Mouse (Mus musculus): Measurements from ENCODE around the gene Mboat7. TPM values are rescaled to one million over a fixed set of nuclear protein-coding genes. Genes with fewer than 3 reads are reported as not detected.
"Not testable (repeated sequence)": the region's sequence is repeated elsewhere in the genome, so short reads cannot be mapped to it uniquely, and the experiment has no call there.

Mboat7 gene
- polyA plus RNA-seq, 1 experiment from 2014 or later: 86.3 TPM

- no peak overlapping the region for H3K27ac ChIP-seq (ENCODE audit: low read length)
- WGBS: 28% methylated on average over 7 of the region's 7 CpGs
- H3K4me2 ChIP-seq (ENCODE audit: low read length): no peak overlapping the region
- no peaks in the 10 kb centered on the region for H3K27me3 ChIP-seq (replicated peaks; ENCODE audit: control insufficient read depth, insufficient read depth, low read length)
- no peaks in the 10 kb centered on the region for H3K9me3 ChIP-seq (ENCODE audit: control insufficient read depth, low read length)
- ATAC-seq: no peak
- no peak overlapping the region for H3K9ac ChIP-seq (replicated peaks; ENCODE audit: low read depth, low read length)
- H3K4me1 ChIP-seq (replicated peaks; ENCODE audit: control insufficient read depth, insufficient read depth, low read length): peaks cover 19% of the 10 kb centered on the region
- H3K4me3 ChIP-seq (replicated peaks; ENCODE audit: low read length): no peak overlapping the region
- peaks cover 6% of the 10 kb centered on the region; the same call in 1 of the 2 replicates for H3K36me3 ChIP-seq (ENCODE audit: control insufficient read depth, insufficient read depth)
Observed at GRCm38 (mm10) chr7:3707568-3708413, 14.5 kb upstream of the Mboat7 start.

DNA sequence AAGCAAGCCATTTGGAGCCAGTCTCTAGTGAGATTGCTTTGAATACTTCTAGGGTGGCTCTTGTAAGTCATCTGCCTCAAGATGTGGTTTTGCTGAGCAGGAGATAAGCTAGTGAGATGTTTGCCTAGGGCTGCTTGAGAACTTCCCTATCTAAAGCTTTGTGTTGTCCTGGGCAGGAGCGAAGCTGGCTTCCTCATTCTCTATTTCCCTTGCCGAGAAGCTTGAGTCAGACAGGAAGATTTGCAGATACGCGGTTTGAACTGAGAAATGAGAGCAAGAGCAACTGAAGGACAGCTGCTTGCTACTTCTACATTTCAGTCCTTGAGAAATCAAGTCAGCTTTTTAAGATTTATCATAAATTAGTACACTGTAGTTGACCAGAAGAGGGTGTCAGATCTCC, 13.7 kb upstream of the Mboat7 start:
- WGBS: 61% methylated on average over 4 of the region's 4 CpGs
- no peak for ATAC-seq

GRCm38 (mm10) chr7:3706343-3706934, 13.1 kb upstream of the Mboat7 start:
- no peak for ATAC-seq
- Histone ChIP-seq H3K36me3 (ENCODE audit: control insufficient read depth, insufficient read depth) (peaks cover 6% of the 10 kb centered on the region; the same call in 1 of the 2 replicates), H3K4me3 (replicated peaks; ENCODE audit: low read length) (peak overlapping the region; percentile 58), H3K27ac (ENCODE audit: low read length) (no peak overlapping the region), H3K4me1 (replicated peaks; ENCODE audit: control insufficient read depth, insufficient read depth, low read length) (peaks cover 19% of the 10 kb centered on the region), H3K9me3 (ENCODE audit: control insufficient read depth, low read length) (no peaks in the 10 kb centered on the region), H3K4me2 (ENCODE audit: low read length) (peak overlapping the region; percentile 60), H3K9ac (replicated peaks; ENCODE audit: low read depth, low read length) (no peak overlapping the region), H3K27me3 (replicated peaks; ENCODE audit: control insufficient read depth, insufficient read depth, low read length) (no peaks in the 10 kb centered on the region)
- WGBS: 43% methylated on average over 11 of the region's 11 CpGs

More for the DNA sequence above, 13.7 kb upstream of the Mboat7 start:
- Histone ChIP-seq H3K9me3 (ENCODE audit: control insufficient read depth, low read length) (no peaks in the 10 kb centered on the region), H3K27ac (ENCODE audit: low read length) (no peak overlapping the region), H3K27me3 (replicated peaks; ENCODE audit: control insufficient read depth, insufficient read depth, low read length) (no peaks in the 10 kb centered on the region), H3K36me3 (ENCODE audit: control insufficient read depth, insufficient read depth) (peaks cover 6% of the 10 kb centered on the region; the same call in 1 of the 2 replicates), H3K4me1 (replicated peaks; ENCODE audit: control insufficient read depth, insufficient read depth, low read length) (peaks cover 19% of the 10 kb centered on the region), H3K4me2 (ENCODE audit: low read length) (no peak overlapping the region; the same call in 1 of the 2 replicates), H3K4me3 (replicated peaks; ENCODE audit: low read length) (no peak overlapping the region), H3K9ac (replicated peaks; ENCODE audit: low read depth, low read length) (no peak overlapping the region)

DNA sequence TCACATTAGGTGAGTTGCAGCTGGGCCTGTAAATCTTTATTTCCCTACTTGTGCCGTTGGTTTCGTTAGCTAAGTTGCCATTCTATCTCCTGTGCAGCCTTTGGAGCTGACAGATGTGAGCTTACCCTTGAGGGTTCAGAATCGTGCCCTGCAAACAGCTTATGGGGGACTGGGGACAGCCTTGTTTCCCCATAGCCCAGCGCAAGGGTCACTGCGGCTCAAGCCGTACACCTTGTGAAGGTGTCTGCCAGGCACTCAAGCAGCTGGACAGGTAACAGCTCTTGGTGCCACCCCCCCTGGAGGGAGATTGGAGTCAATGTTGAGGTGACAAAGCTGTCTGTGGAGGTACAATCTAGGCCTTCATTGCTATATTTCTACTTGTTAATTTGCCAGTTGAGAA, 12.6 kb upstream of the Mboat7 start:
- Histone ChIP-seq H3K36me3 (ENCODE audit: control insufficient read depth, insufficient read depth) (peaks cover 6% of the 10 kb centered on the region), H3K9me3 (ENCODE audit: control insufficient read depth, low read length) (no peaks in the 10 kb centered on the region), H3K4me2 (ENCODE audit: low read length) (peak overlapping the region; percentile 60), H3K27me3 (replicated peaks; ENCODE audit: control insufficient read depth, insufficient read depth, low read length) (no peaks in the 10 kb centered on the region), H3K4me1 (replicated peaks; ENCODE audit: control insufficient read depth, insufficient read depth, low read length) (peaks cover 19% of the 10 kb centered on the region), H3K4me3 (replicated peaks; ENCODE audit: low read length) (peak overlapping the region; percentile 58), H3K9ac (replicated peaks; ENCODE audit: low read depth, low read length) (peak overlapping the region; percentile 14; the same call in 1 of the 2 replicates), H3K27ac (ENCODE audit: low read length) (no peak overlapping the region)
- 29% methylated on average over 6 of the region's 6 CpGs for WGBS
- no peak for ATAC-seq

DNA sequence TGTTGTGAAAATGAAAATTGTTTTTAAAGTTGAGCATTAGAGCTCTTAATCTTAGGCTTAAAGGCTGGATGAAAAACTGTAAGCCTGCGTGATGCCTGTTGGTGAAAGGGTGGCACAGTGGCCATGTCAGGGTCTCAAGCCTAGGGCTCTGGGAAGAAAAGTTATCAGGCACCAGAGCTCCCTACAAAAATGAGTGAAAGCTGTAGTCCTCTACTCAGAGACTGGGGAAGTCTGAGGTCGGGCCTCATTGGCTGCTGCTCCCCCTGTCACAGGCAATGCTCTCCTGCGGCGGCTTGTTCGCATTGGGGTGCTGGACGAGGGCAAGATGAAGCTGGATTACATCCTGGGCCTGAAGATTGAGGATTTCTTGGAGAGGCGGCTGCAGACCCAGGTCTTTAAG, 12.1 kb upstream of the Mboat7 start:
- WGBS: 9% methylated on average over 6 of the region's 7 CpGs
- Histone ChIP-seq H3K4me1 (replicated peaks; ENCODE audit: control insufficient read depth, insufficient read depth, low read length) (peaks cover 19% of the 10 kb centered on the region), H3K4me3 (replicated peaks; ENCODE audit: low read length) (peak overlapping the region; percentile 58), H3K4me2 (ENCODE audit: low read length) (peak overlapping the region; percentile 60), H3K9ac (replicated peaks; ENCODE audit: low read depth, low read length) (peak overlapping the region; percentile 73)
- not testable (repeated sequence) for H3K9me3 ChIP-seq (ENCODE audit: control insufficient read depth, low read length); H3K27me3 ChIP-seq (replicated peaks; ENCODE audit: control insufficient read depth, insufficient read depth, low read length); ATAC-seq; H3K36me3 ChIP-seq (ENCODE audit: control insufficient read depth, insufficient read depth); H3K27ac ChIP-seq (ENCODE audit: low read length)

GRCm38 (mm10) chr7:3704475-3704874, 11.2 kb upstream of the Mboat7 start:
- Histone ChIP-seq H3K4me1 (replicated peaks; ENCODE audit: control insufficient read depth, insufficient read depth, low read length) (peaks cover 19% of the 10 kb centered on the region), H3K27ac (ENCODE audit: low read length) (peak overlapping the region; percentile 96), H3K9ac (replicated peaks; ENCODE audit: low read depth, low read length) (peak overlapping the region; percentile 73), H3K36me3 (ENCODE audit: control insufficient read depth, insufficient read depth) (peaks cover 9% of the 10 kb centered on the region), H3K4me3 (replicated peaks; ENCODE audit: low read length) (peak overlapping the region; percentile 58), H3K9me3 (ENCODE audit: control insufficient read depth, low read length) (no peaks in the 10 kb centered on the region), H3K27me3 (replicated peaks; ENCODE audit: control insufficient read depth, insufficient read depth, low read length) (no peaks in the 10 kb centered on the region), H3K4me2 (ENCODE audit: low read length) (peak overlapping the region; percentile 60)
- WGBS: under 1% methylated on average over 20 of the region's 20 CpGs
- ATAC-seq: peak; percentile 47

DNA sequence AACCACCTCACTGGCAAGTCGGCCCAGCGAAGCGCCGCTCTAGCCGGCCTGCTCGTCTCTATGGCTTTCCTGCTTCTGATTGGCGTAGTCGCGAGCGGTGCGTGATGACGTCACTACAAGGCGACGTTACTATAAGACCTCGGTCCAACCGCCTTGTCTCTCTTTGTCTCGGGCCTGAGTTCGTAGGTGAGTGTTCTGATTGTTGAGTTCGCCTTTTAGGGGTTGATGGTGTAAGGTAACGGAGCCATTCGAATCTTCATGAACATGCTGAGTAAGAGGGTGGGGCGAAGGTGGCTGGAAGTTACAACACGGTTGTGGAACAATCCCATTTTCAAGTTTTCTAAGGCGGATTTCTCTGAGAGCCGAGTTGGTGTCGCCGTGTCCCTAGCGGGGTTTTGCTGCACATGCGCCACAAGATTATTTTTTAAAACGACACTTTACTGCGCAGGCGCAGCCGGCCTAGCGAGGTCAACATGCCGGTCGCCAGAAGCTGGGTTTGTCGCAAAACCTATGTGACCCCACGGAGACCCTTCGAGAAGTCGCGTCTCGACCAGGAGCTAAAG, 10.6 kb upstream of the Mboat7 start, which contains the start of gene Rps9:
TSS of gene Rps9 (plus strand) at position 115 of the 563 bp plus-strand sequence.
- peak within 1 kb of the TSS; percentile 60 for H3K4me2 ChIP-seq (ENCODE audit: low read length)
- peaks cover 19% of the 10 kb centered on the region for H3K4me1 ChIP-seq (replicated peaks; ENCODE audit: control insufficient read depth, insufficient read depth, low read length)
- peak within 1 kb of the TSS; percentile 73 for H3K9ac ChIP-seq (replicated peaks; ENCODE audit: low read depth, low read length)
- no peaks in the 10 kb centered on the region for H3K9me3 ChIP-seq (ENCODE audit: control insufficient read depth, low read length)
- H3K36me3 ChIP-seq (ENCODE audit: control insufficient read depth, insufficient read depth): peaks cover 11% of the 10 kb centered on the region
- peak; percentile 95 for ATAC-seq
- H3K4me3 ChIP-seq (replicated peaks; ENCODE audit: low read length): peak within 1 kb of the TSS; percentile 58
- H3K27me3 ChIP-seq (replicated peaks; ENCODE audit: control insufficient read depth, insufficient read depth, low read length): no peaks in the 10 kb centered on the region
- H3K27ac ChIP-seq (ENCODE audit: low read length): peak within 1 kb of the TSS; percentile 96
- 1% methylated on average over 42 of the region's 42 CpGs for WGBS

DNA sequence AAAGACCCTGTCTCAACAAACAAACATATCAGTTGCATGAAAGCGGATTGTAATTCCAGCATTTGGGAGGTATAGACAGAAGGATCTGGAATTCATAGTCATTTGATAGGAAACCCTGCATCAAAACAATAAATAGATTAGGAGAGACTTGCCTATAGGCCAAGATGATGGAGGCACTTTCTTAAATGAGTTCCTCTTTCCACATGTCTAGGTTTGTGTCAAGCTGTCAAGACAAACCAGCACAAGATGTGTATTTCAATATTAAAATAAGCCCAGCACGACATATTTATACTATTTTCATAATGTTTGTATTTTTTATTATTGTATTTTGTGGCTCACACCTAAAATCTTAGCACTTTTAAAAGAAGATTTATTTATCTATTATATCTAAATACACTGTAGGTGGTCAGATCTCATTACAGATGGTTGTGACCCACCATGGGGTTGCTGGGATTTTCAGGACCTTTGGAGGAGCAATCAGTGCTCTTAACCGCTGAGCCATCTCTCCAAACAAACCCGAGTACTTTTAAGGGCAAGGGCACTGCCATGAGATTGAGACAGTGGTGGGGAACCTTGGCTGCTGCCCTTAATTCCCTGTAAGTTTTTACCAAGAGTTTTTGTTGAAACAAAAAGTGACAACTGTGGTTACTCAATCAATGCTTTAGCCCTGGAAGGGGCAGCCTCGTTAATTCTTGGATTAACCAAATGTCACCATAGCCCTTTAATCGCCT, 10.0 kb upstream of the Mboat7 start:
- no peaks in the 10 kb centered on the region for H3K9me3 ChIP-seq (ENCODE audit: control insufficient read depth, low read length)
- H3K36me3 ChIP-seq (ENCODE audit: control insufficient read depth, insufficient read depth): peaks cover 11% of the 10 kb centered on the region
- ATAC-seq: peak; percentile 45
- H3K27me3 ChIP-seq (replicated peaks; ENCODE audit: control insufficient read depth, insufficient read depth, low read length): no peaks in the 10 kb centered on the region
- peak overlapping the region; percentile 58 for H3K4me3 ChIP-seq (replicated peaks; ENCODE audit: low read length)
- WGBS: 21% methylated on average over 6 of the region's 6 CpGs
- H3K27ac ChIP-seq (ENCODE audit: low read length): peak overlapping the region; percentile 96
- H3K9ac ChIP-seq (replicated peaks; ENCODE audit: low read depth, low read length): peak overlapping the region; percentile 73
- peak overlapping the region; percentile 60 for H3K4me2 ChIP-seq (ENCODE audit: low read length)
- peaks cover 19% of the 10 kb centered on the region for H3K4me1 ChIP-seq (replicated peaks; ENCODE audit: control insufficient read depth, insufficient read depth, low read length)

Data from forebrain, embryonic 16.5 days (tissue).